Mouse (Mus musculus) G1E (cell line): ENCODE measurements at regions not wholly inside any gene's neighbourhood (a gene's known extent, or its start where the extent isn't known, plus 50 kb on each side); places are given as distances from the start of the nearest gene placed in this dataset.

ENCODE experiments used
- CTCF ChIP-seq: IDR thresholded peaks from 2 replicates; pipeline ENCODE4 v1.5.1; 2012; ENCODE audit warnings: low read depth, low read length, inconsistent platforms, mixed read lengths
- GATA1 ChIP-seq: IDR thresholded peaks from 2 replicates; pipeline ENCODE4 v1.6.1; 2012; ENCODE audit warnings: borderline replicate concordance, low read length, inconsistent platforms, mixed read lengths
- GATA2 ChIP-seq: IDR thresholded peaks from 2 replicates; pipeline ENCODE4 v1.6.1; 2012; ENCODE audit warnings: low read depth, low read length, inconsistent platforms, borderline replicate concordance
- POLR2AphosphoS5 ChIP-seq: IDR thresholded peaks from 2 replicates; pipeline ENCODE4 v1.6.1; 2012; ENCODE audit warnings: low read depth, low read length, inconsistent platforms; ENCODE audit not compliant: insufficient replicate concordance
- TAL1 ChIP-seq: conservative IDR thresholded peaks from 2 replicates; pipeline ENCODE4 v1.6.1; 2012; ENCODE audit warnings: low read depth, low read length, inconsistent platforms, mixed read lengths

DNA sequence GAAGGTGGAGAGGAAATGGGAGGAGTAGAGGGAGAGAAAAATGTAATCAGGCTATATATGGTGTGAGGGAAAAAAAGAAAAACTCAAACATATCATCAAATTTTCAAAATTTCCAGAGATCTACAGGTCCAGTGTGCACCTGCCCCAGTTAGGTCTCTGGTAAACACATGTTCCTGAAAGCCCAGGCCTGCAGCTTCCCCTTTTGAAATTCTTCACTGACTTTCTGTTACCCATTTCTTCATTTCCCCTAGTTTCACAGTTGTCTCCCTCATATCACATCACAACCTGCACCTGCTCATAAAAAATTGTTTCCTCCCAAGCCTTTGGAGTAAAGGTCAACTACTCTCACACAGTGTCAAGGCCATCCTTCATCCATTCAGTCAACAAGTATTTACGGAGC, 236.9 kb upstream of the Ldb2 start:
- TF ChIP-seq CTCF (no peak), GATA1 (no peak), TAL1 (no peak), POLR2AphosphoS5 (no peak), GATA2 (no peak)
